Mouse (Mus musculus) limb, embryonic 15.5 days (tissue): ENCODE data around the gene Capn2. TPM values are rescaled to one million over a fixed set of nuclear protein-coding genes. Genes with fewer than 3 reads are reported as not detected.
A peak's percentile ranks its signal among the peaks of the same experiment; 100 is the strongest.

Source experiments
- ATAC-seq: fragments of 200-750 bp; cut with Nextera tagmentation; 2 replicates; pipeline ENCODE4 v1.8.0; 2017; ENCODE audit warnings: low read depth, moderate TSS enrichment; ENCODE audit not compliant: insufficient number of reproducible peaks, low FRiP score, low TSS enrichment
- H3K27ac ChIP-seq: fragments of 300-500 bp; sonication (generic); 2 replicates; pipeline ENCODE4 v1.5.1; 2015; ENCODE audit warnings: moderate library complexity, mild to moderate bottlenecking, inconsistent platforms
- H3K27me3 ChIP-seq: fragments of 300-500 bp; sonication (generic); 2 replicates; pipeline ENCODE4 v1.6.1; 2015; ENCODE audit warnings: inconsistent platforms
- H3K36me3 ChIP-seq: fragments of 300-500 bp; sonication (generic); 2 replicates; pipeline ENCODE4 v1.6.1; 2015; ENCODE audit warnings: inconsistent platforms
- H3K4me1 ChIP-seq: fragments of 300-500 bp; sonication (generic); 2 replicates; pipeline ENCODE4 v1.6.1; 2015; ENCODE audit warnings: inconsistent platforms
- H3K4me2 ChIP-seq: fragments of 300-500 bp; sonication (generic); 2 replicates; pipeline ENCODE4 v1.6.1; 2015; ENCODE audit warnings: mild to moderate bottlenecking, inconsistent platforms
- H3K4me3 ChIP-seq: fragments of 300-500 bp; sonication (generic); 2 replicates; pipeline ENCODE4 v1.5.1; 2015; ENCODE audit warnings: mild to moderate bottlenecking, inconsistent platforms
- H3K9ac ChIP-seq: fragments of 300-500 bp; sonication (generic); 2 replicates; pipeline ENCODE4 v1.6.1; 2015; ENCODE audit warnings: inconsistent platforms
- H3K9me3 ChIP-seq: fragments of 300-500 bp; sonication (generic); 2 replicates; pipeline ENCODE4 v1.6.1; 2016; ENCODE audit warnings: inconsistent platforms
- WGBS: fragments of 180-500 bp; shearing (Covaris S2); methylation state at CpG from one replicate; pipeline ENCODE4 v1.1.7; 2015; 5-methylcytosine and 5-hydroxymethylcytosine counted together
- polyA plus RNA-seq: library from polyadenylated mRNA; unstranded; fragments of >200 nt; fragmentation: Nextera tagmentation; extraction: Ambion mirVana; gene quantifications from 2 replicates; pipeline ENCODE4 v1.2.1, GENCODE M21; 2015

Gene Capn2
- polyA plus RNA-seq, 1 experiment from 2014 or later, result 150 TPM

GRCm38 (mm10) chr1:182496685-182497084 lies 20.7 kb downstream of the Capn2 start:
- peaks cover 33% of the 10 kb centered on the region for H3K36me3 ChIP-seq
- H3K9me3 ChIP-seq, result no peaks in the 10 kb centered on the region
- 57% methylated on average over 6 of the region's 6 CpGs for WGBS
- ATAC-seq, result no peak
- H3K9ac ChIP-seq, result no peak overlapping the region
- H3K4me3 ChIP-seq, result no peak overlapping the region
- peaks cover 56% of the 10 kb centered on the region for H3K4me1 ChIP-seq
- no peak overlapping the region for H3K27ac ChIP-seq
- H3K27me3 ChIP-seq, result no peaks in the 10 kb centered on the region
- H3K4me2 ChIP-seq, result no peak overlapping the region

GRCm38 (mm10) chr1:182494285-182495145 lies 22.9 kb downstream of the Capn2 start:
- Histone ChIP-seq H3K4me3 (no peak overlapping the region), H3K9ac (no peak overlapping the region), H3K27me3 (no peaks in the 10 kb centered on the region), H3K4me2 (no peak overlapping the region), H3K36me3 (peaks cover 31% of the 10 kb centered on the region), H3K4me1 (peaks cover 52% of the 10 kb centered on the region), H3K27ac (peak overlapping the region; percentile 17; the same call in 1 of the 2 replicates), H3K9me3 (no peaks in the 10 kb centered on the region)
- ATAC-seq, result no peak
- 67% methylated on average over 17 of the region's 17 CpGs for WGBS

- WGBS, result 90% methylated on average over 6 of the region's 6 CpGs
- Histone ChIP-seq H3K4me2 (no peak overlapping the region), H3K27ac (no peak overlapping the region; the same call in 1 of the 2 replicates), H3K9me3 (no peaks in the 10 kb centered on the region), H3K36me3 (peaks cover 53% of the 10 kb centered on the region), H3K9ac (no peak overlapping the region), H3K27me3 (no peaks in the 10 kb centered on the region), H3K4me3 (no peak overlapping the region), H3K4me1 (peaks cover 36% of the 10 kb centered on the region)
- ATAC-seq, result no peak
Measured at GRCm38 (mm10) chr1:182491839-182492238, 25.6 kb downstream of the Capn2 start.

GRCm38 (mm10) chr1:182490568-182490967 lies 26.8 kb downstream of the Capn2 start:
- H3K27me3 ChIP-seq, result no peaks in the 10 kb centered on the region
- ATAC-seq, result no peak
- H3K9me3 ChIP-seq, result no peaks in the 10 kb centered on the region
- WGBS, result 84% methylated on average over 7 of the region's 7 CpGs
- H3K9ac ChIP-seq, result no peak overlapping the region
- peaks cover 64% of the 10 kb centered on the region for H3K36me3 ChIP-seq
- H3K4me2 ChIP-seq, result no peak overlapping the region
- H3K4me1 ChIP-seq, result peaks cover 23% of the 10 kb centered on the region
- peak overlapping the region; percentile 61 for H3K27ac ChIP-seq
- no peak overlapping the region for H3K4me3 ChIP-seq

- H3K4me3 ChIP-seq, result peak overlapping the region; percentile 23
- peaks cover 71% of the 10 kb centered on the region for H3K36me3 ChIP-seq
- ATAC-seq, result peak; percentile 87
- WGBS, result 10% methylated on average over 21 of the region's 21 CpGs
- H3K27me3 ChIP-seq, result no peaks in the 10 kb centered on the region
- H3K4me1 ChIP-seq, result peaks cover 20% of the 10 kb centered on the region
- peak overlapping the region; percentile 56 for H3K4me2 ChIP-seq
- H3K27ac ChIP-seq, result peak overlapping the region; percentile 61
- H3K9me3 ChIP-seq, result no peaks in the 10 kb centered on the region
- no peak overlapping the region for H3K9ac ChIP-seq
Measured at GRCm38 (mm10) chr1:182489803-182490452, 27.5 kb downstream of the Capn2 start.

GRCm38 (mm10) chr1:182488503-182488902 lies 28.9 kb downstream of the Capn2 start:
- peaks cover 82% of the 10 kb centered on the region for H3K36me3 ChIP-seq
- no peak overlapping the region for H3K4me3 ChIP-seq
- H3K27me3 ChIP-seq, result no peaks in the 10 kb centered on the region
- no peak overlapping the region for H3K4me2 ChIP-seq
- WGBS, result 89% methylated on average over 10 of the region's 10 CpGs
- H3K9me3 ChIP-seq, result no peaks in the 10 kb centered on the region
- no peak for ATAC-seq
- H3K27ac ChIP-seq, result no peak overlapping the region
- no peak overlapping the region for H3K9ac ChIP-seq
- peaks cover 10% of the 10 kb centered on the region for H3K4me1 ChIP-seq

GRCm38 (mm10) chr1:182483910-182484274 lies 33.5 kb downstream of the Capn2 start:
- H3K36me3 ChIP-seq, result peaks cover 97% of the 10 kb centered on the region
- H3K9ac ChIP-seq, result no peak overlapping the region
- no peaks in the 10 kb centered on the region for H3K4me1 ChIP-seq
- H3K27me3 ChIP-seq, result no peaks in the 10 kb centered on the region
- H3K27ac ChIP-seq, result no peak overlapping the region
- H3K4me3 ChIP-seq, result no peak overlapping the region
- no peak overlapping the region for H3K4me2 ChIP-seq
- H3K9me3 ChIP-seq, result no peaks in the 10 kb centered on the region
- ATAC-seq, result no peak
- WGBS, result 84% methylated on average over 12 of the region's 12 CpGs

GRCm38 (mm10) chr1:182482991-182483909 lies 34.2 kb downstream of the Capn2 start:
- Histone ChIP-seq H3K9ac (no peak overlapping the region), H3K27ac (no peak overlapping the region), H3K4me2 (no peak overlapping the region), H3K27me3 (no peaks in the 10 kb centered on the region), H3K9me3 (no peaks in the 10 kb centered on the region), H3K36me3 (peaks cover 97% of the 10 kb centered on the region), H3K4me3 (no peak overlapping the region), H3K4me1 (no peaks in the 10 kb centered on the region)
- ATAC-seq, result no peak
- WGBS, result 88% methylated on average over 14 of the region's 14 CpGs

- Histone ChIP-seq H3K27me3 (no peaks in the 10 kb centered on the region), H3K4me2 (no peak overlapping the region), H3K27ac (no peak overlapping the region), H3K9ac (no peak overlapping the region), H3K9me3 (no peaks in the 10 kb centered on the region), H3K4me3 (no peak overlapping the region), H3K36me3 (peaks cover 97% of the 10 kb centered on the region), H3K4me1 (no peaks in the 10 kb centered on the region)
- WGBS, result 81% methylated on average over 10 of the region's 10 CpGs
- ATAC-seq, result no peak
Measured at GRCm38 (mm10) chr1:182481646-182482295, 35.6 kb downstream of the Capn2 start.

GRCm38 (mm10) chr1:182481138-182481537 lies 36.3 kb downstream of the Capn2 start:
- 94% methylated on average over 7 of the region's 7 CpGs for WGBS
- no peaks in the 10 kb centered on the region for H3K9me3 ChIP-seq
- no peaks in the 10 kb centered on the region for H3K4me1 ChIP-seq
- H3K27me3 ChIP-seq, result no peaks in the 10 kb centered on the region
- H3K27ac ChIP-seq, result no peak overlapping the region
- peaks cover 97% of the 10 kb centered on the region for H3K36me3 ChIP-seq
- ATAC-seq, result no peak
- no peak overlapping the region for H3K9ac ChIP-seq
- no peak overlapping the region for H3K4me3 ChIP-seq
- H3K4me2 ChIP-seq, result no peak overlapping the region

- 87% methylated on average over 4 of the region's 4 CpGs for WGBS
- H3K36me3 ChIP-seq, result peaks cover 98% of the 10 kb centered on the region
- no peak for ATAC-seq
Measured at GRCm38 (mm10) chr1:182478935-182479334, 38.5 kb downstream of the Capn2 start.

More at GRCm38 (mm10) chr1:182478935-182479334, 38.5 kb downstream of the Capn2 start:
- H3K4me3 ChIP-seq, result no peak overlapping the region
- H3K27ac ChIP-seq, result no peak overlapping the region
- no peak overlapping the region for H3K4me2 ChIP-seq
- no peak overlapping the region for H3K9ac ChIP-seq
- no peaks in the 10 kb centered on the region for H3K9me3 ChIP-seq
- no peaks in the 10 kb centered on the region for H3K27me3 ChIP-seq
- no peaks in the 10 kb centered on the region for H3K4me1 ChIP-seq
